Mouse (Mus musculus): ENCODE results near the gene Siah3.

DNA sequence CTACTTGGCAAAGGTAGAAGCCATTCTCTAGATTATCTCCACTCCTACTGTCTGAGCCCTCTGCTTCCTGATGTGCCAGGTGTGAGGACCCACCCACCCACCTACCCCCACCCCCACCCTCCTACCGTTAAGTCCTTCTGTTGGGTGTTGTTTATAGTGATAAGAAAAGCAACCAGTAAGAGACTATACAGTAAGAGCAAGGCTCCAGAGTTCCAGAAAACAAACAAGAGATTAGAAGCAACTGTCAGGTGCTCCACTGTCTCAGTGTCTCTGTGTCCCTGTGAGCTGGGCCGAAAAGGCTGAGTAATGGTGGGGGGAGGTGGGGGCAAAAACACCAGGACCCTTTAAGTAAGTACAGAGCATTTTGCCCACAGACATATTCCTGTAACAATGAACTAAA lies 83.4 kb downstream of the Siah3 start:
- TF ChIP-seq CTCF (IDR thresholded peaks at IDR 0.05; ENCODE audit: extremely low read depth, insufficient read depth, insufficient read length, insufficient replicate concordance) = no peak
- TF ChIP-seq POLR2A (IDR thresholded peaks at IDR 0.05; ENCODE audit: low read depth, low read length) = no peak

All from spleen, adult 2 months (tissue).